Mouse (Mus musculus): ENCODE results near the gene Oas2.
"Not testable (repeated sequence)": the region's sequence is repeated elsewhere in the genome, so short reads cannot be mapped to it uniquely, and the experiment has no call there.

Oas2 gene

GRCm38 (mm10) chr5:120749688-120750087 lies at the start of gene Oas2:
Oas2 (minus strand) TSS chr5:120749853.
- TF ChIP-seq GATA4 (IDR thresholded peaks at IDR 0.05; ENCODE audit: insufficient replicate concordance, low read length) = no peak

GRCm38 (mm10) chr5:120795480-120796034 lies 45.9 kb upstream of the Oas2 start, which contains the start of gene Oas1e:
Oas1e (minus strand) TSS chr5:120795530.
- not testable (repeated sequence) for TF ChIP-seq GATA4 (IDR thresholded peaks at IDR 0.05; ENCODE audit: insufficient replicate concordance, low read length)

- no peak for TF ChIP-seq GATA4 (IDR thresholded peaks at IDR 0.05; ENCODE audit: insufficient replicate concordance, low read length)
Measured at GRCm38 (mm10) chr5:120793043-120793442, 43.4 kb upstream of the Oas2 start.

DNA sequence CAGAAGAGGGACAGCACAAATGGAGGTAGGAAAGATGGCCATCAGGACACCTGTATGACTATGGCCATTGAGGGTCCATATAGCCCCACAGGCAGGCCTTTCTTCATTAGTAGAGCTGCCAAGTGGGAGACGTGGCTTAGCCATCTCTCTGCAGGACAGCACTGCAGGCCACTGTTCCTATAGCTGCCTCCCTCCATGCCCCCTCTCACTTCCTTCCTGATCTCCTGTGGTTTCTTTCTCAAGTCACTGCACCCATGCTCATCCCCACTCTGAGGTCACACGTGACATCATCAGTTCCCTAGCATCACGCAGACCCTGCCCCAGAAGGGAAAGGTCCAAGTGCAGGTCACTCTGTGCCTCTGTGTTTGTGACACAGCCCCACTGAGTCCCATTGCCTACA lies 37.4 kb upstream of the Oas2 start:
- no peak for TF ChIP-seq GATA4 (IDR thresholded peaks at IDR 0.05; ENCODE audit: insufficient replicate concordance, low read length)

GRCm38 (mm10) chr5:120782446-120782845 lies 32.8 kb upstream of the Oas2 start:
- no peak for TF ChIP-seq GATA4 (IDR thresholded peaks at IDR 0.05; ENCODE audit: insufficient replicate concordance, low read length)

DNA sequence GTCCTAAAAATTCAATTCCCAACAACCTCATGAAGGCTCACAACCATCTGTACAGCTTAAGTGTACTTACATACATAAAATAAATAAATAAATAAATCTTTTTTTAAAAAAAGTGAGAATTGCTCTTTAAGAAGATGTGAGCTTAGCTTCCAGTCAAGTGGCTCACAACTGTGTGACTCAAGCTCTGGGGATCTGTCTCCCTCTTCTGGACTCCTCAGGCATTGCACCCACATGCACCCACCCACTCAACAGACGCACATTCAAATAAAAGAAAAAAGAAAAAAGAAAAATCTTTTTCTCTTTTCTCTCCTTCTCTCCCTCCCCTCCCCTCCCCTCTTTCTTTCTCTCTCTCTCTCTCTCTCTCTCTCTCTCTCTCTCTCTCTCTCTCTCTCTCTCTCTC lies 32.0 kb upstream of the Oas2 start:
- TF ChIP-seq GATA4 (IDR thresholded peaks at IDR 0.05; ENCODE audit: insufficient replicate concordance, low read length) = no peak

DNA sequence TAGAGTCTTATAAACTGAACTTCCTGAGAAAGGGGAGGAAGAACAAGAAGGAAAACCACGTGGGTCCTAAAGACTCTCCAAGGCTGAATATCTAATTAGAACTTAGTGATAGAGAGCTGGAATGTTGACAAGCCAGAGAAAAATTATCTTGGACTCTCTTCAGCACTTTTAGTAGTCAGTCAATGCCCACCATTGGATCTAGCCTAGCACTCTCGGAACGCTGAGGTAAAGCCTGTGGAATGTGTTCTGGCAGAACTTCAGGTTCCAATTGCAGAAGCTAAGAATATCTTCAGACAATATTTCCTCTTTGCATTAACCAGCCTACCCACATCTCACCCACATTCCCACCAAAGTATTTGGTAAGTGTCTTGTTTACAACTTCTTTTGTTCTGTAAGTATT lies 30.3 kb upstream of the Oas2 start:
- no peak for TF ChIP-seq GATA4 (IDR thresholded peaks at IDR 0.05; ENCODE audit: insufficient replicate concordance, low read length)

GRCm38 (mm10) chr5:120778941-120779340 lies 29.3 kb upstream of the Oas2 start:
- no peak for TF ChIP-seq GATA4 (IDR thresholded peaks at IDR 0.05; ENCODE audit: insufficient replicate concordance, low read length)

- no peak for TF ChIP-seq GATA4 (IDR thresholded peaks at IDR 0.05; ENCODE audit: insufficient replicate concordance, low read length)
Measured at GRCm38 (mm10) chr5:120777478-120777877, 27.8 kb upstream of the Oas2 start, which contains the start of gene Oas3. Oas3 (minus strand) TSS chr5:120777661.

DNA sequence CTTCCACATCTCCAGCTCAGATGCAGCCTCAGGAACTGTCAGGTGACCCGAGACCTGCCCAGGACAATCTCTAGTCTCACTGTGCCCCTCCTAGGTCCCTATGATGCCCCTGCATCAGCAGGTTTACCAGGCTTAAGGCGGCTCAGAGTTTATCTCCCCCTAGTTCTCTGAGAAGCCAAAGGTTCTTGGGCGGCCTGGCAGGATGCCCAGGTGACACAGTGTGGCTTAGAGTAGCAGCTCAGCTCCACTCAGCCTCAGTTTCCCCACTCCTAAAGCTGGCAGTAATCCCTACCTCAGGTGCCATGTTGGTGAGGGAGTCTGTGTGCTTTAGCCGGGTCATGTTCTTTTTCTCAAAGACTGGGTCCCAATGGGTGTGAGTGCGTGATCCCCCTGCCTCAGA lies 27.1 kb upstream of the Oas2 start:
- TF ChIP-seq GATA4 (IDR thresholded peaks at IDR 0.05; ENCODE audit: insufficient replicate concordance, low read length) = no peak

DNA sequence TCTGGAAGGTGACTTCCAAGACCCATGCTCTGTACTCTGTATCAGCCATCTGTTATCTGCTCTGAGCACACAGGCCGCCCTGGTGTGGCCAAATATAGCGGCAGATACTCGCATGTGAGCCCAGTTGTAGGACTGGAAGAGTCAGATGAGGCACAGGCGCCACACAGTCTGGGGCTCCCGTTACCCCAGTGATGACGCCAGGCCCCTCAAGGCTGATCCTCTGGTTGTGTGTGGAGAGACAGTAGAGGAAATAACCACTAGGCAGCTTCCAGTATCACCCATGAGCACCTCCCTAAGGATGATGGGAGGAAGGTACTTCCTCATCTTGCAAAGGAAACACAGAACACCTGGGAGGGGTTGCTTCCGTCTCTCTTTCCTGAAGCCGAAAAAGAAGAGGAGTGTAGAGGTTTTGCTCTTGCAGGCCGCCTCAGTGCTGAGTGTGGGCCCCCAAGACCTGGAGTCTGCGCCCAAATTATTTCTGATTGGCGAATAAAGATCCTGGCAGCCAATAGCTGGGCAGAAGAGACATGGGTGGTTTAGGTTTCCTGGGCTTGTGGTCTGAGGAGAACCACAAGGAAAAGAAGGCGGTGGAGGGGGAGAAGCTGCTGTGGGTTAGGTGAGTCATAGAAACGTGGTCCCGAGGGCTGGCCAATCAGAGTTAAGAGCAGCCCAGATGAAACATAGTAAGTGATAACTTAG lies 25.8 kb upstream of the Oas2 start:
- no peak for TF ChIP-seq GATA4 (IDR thresholded peaks at IDR 0.05; ENCODE audit: insufficient replicate concordance, low read length)

- TF ChIP-seq GATA4 (IDR thresholded peaks at IDR 0.05; ENCODE audit: insufficient replicate concordance, low read length) = no peak
Measured at GRCm38 (mm10) chr5:120769396-120769795, 19.7 kb upstream of the Oas2 start.

DNA sequence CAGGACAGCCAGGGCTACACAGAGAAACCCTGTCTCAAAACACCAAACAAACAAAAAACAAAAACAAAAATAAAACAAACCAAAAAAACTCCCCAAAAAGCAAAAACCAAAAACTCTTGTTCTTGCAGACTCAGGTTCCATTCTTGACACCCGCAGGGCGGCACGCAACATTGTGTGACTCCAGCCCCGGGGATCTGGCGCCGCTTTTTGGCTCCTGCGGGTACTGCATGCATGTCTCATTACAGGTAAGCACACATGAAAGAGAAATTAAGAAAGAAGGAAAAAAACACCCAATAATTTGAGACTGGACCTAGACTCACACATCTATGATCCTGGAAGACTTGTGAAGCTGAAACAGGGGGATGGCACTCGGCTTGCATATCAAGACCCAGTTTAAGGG lies 15.4 kb upstream of the Oas2 start:
- no peak for TF ChIP-seq GATA4 (IDR thresholded peaks at IDR 0.05; ENCODE audit: insufficient replicate concordance, low read length)

- no peak for TF ChIP-seq GATA4 (IDR thresholded peaks at IDR 0.05; ENCODE audit: insufficient replicate concordance, low read length)
Measured at GRCm38 (mm10) chr5:120761901-120762300, 12.2 kb upstream of the Oas2 start.

DNA sequence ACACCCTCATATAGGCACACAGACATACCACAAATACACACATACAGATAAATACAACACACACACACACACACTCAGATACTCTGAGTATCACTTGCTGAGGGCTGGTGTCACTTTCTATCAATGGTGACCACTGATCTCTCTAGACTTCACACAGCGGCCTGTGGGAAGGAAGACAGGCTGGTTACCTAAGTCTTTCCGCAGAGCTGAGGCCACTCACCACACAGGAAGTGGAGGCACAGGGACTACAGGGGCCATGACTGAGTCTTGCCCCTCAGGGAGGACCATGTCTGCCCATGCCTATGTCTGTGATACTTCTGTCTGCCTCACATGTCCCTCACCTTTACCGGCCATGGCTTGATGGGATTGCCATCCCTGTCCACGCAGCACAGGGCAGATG lies 4.6 kb upstream of the Oas2 start:
- TF ChIP-seq GATA4 (IDR thresholded peaks at IDR 0.05; ENCODE audit: insufficient replicate concordance, low read length) = no peak

DNA sequence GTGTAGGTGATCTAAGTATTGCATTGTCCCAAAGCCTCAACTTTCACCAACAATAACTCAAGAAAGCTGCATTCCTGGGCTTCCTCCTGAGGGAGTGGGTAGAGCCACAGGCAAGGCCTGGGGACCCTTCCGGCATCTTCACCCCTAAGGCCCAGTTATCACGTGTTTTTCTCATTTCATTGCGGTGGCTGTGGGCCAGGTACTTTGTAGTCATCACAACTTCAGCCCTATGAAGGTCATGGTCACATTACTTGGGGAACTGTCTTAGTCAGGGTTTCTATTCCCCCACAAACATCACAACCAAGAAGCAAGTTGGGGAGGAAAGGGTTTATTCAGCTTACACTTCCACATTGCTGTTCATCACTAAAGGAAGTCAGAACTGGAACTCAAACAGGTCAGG lies 3.1 kb upstream of the Oas2 start:
- TF ChIP-seq GATA4 (IDR thresholded peaks at IDR 0.05; ENCODE audit: insufficient replicate concordance, low read length) = no peak

- no peak for TF ChIP-seq GATA4 (IDR thresholded peaks at IDR 0.05; ENCODE audit: insufficient replicate concordance, low read length)
Measured at GRCm38 (mm10) chr5:120751206-120751605, 1.6 kb upstream of the Oas2 start.
